Mouse (Mus musculus) limb, embryonic 14.5 days (tissue): ENCODE results near the gene Lmbr1l. TPM values are rescaled to one million over a fixed set of nuclear protein-coding genes. Genes with fewer than 3 reads are reported as not detected.
"Not testable (repeated sequence)": the region's sequence is repeated elsewhere in the genome, so short reads cannot be mapped to it uniquely, and the experiment has no call there.

Experiments used
- ATAC-seq: fragments of 200-750 bp; cut with Nextera tagmentation; 2 replicates; pipeline ENCODE4 v1.8.0; 2017; ENCODE audit warnings: low read depth, moderate number of reproducible peaks, moderate TSS enrichment; ENCODE audit not compliant: low FRiP score
- DNase-seq: peaks from one replicate; pipeline ENCODE4 v3.0.0-alpha.2; 2015; ENCODE audit warnings: low spot score
- H3K27ac ChIP-seq: fragments of 300-500 bp; sonication (generic); replicated peaks from 2 replicates; pipeline ENCODE4 v1.5.1; 2014; ENCODE audit warnings: low read depth, mild to moderate bottlenecking, low read length, moderate library complexity, mixed read lengths
- H3K27me3 ChIP-seq: fragments of 300-500 bp; sonication (generic); 2 replicates; pipeline ENCODE4 v1.6.1; 2014; ENCODE audit warnings: low read length, mixed read lengths; ENCODE audit not compliant: control insufficient read depth, insufficient read depth
- H3K36me3 ChIP-seq: fragments of 300-500 bp; sonication (generic); 2 replicates; pipeline ENCODE4 v1.6.1; 2014; ENCODE audit warnings: mild to moderate bottlenecking, low read length, moderate library complexity, mixed read lengths; ENCODE audit not compliant: control insufficient read depth, insufficient read depth
- H3K4me1 ChIP-seq: fragments of 300-500 bp; sonication (generic); 2 replicates; pipeline ENCODE4 v1.6.1; 2014; ENCODE audit warnings: antibody characterized with exemption, low read length, mixed read lengths; ENCODE audit not compliant: control insufficient read depth, insufficient read depth
- H3K4me2 ChIP-seq: fragments of 300-500 bp; sonication (generic); replicated peaks from 2 replicates; pipeline ENCODE4 v1.6.1; 2014; ENCODE audit warnings: low read depth, mild to moderate bottlenecking, low read length, moderate library complexity; ENCODE audit not compliant: severe bottlenecking
- H3K4me3 ChIP-seq: fragments of 300-500 bp; sonication (generic); replicated peaks from 2 replicates; pipeline ENCODE4 v1.5.1; 2014; ENCODE audit warnings: low read length
- H3K9ac ChIP-seq: fragments of 300-500 bp; sonication (generic); 2 replicates; pipeline ENCODE4 v1.6.1; 2014; ENCODE audit warnings: mild to moderate bottlenecking, low read depth, low read length, moderate library complexity; ENCODE audit not compliant: severe bottlenecking
- H3K9me3 ChIP-seq: fragments of 300-500 bp; sonication (generic); 2 replicates; pipeline ENCODE4 v1.6.1; 2016; ENCODE audit warnings: low read length; ENCODE audit not compliant: control insufficient read depth
- POLR2A ChIP-seq: fragments of 200-500 bp; IDR thresholded peaks from 2 replicates; pipeline ENCODE4 v1.8.0; 2012; ENCODE audit warnings: inconsistent platforms, mild to moderate bottlenecking, moderate library complexity, borderline replicate concordance; ENCODE audit not compliant: insufficient read depth, insufficient read length; ENCODE audit errors: extremely low read depth
- WGBS: fragments of 180-500 bp; shearing (Covaris S2); extraction: QIAGEN DNeasy Blood & Tissue Kit; methylation state at CpG from one replicate; pipeline ENCODE4 v1.1.7; 2014; 5-methylcytosine and 5-hydroxymethylcytosine counted together
- polyA plus RNA-seq, 2 experiments: library from polyadenylated mRNA; depleted of rRNA in 1 of 2; stranded (reverse) in 1 of 2; unstranded in 1 of 2; fragments of >200 nt; fragmentation: Nextera tagmentation in 1 of 2; extraction: Ambion mirVana in 1 of 2; gene quantifications; 2 replicates each; pipeline versions ENCODE4 v1.2.1 to v1.2.3; 2012 to 2014

Gene Lmbr1l
- polyA plus RNA-seq, 2 experiments = 5.5 to 66.8 TPM

DNA sequence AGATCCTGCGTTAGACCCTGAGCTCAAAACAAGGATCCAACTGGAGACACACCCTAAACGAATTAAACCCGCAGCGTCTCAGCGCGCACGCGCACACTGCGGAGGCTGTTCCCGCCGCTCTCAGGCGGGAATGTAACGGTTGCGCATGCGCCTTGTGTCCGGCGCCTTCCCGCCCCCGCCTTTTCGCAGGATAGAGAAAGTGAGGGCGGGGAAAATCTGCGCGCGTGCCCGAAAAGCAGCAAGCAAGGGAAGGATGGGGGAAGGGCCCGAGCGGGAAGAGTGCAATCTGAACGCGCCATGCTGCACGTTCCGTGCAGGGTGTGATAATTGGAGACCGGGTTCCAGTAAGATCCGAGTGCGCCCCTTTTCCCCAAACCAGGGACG lies 15.8 kb upstream of the Lmbr1l start:
- under 1% methylated on average over 35 of the region's 35 CpGs for WGBS
- H3K4me3 ChIP-seq = peak overlapping the region; percentile 73
- peak; percentile 83 for ATAC-seq
- no peaks in the 10 kb centered on the region for H3K27me3 ChIP-seq
- no peak for TF ChIP-seq POLR2A
- H3K27ac ChIP-seq = peak overlapping the region; percentile 98
- DNase-seq = peak; percentile 96
- peak overlapping the region; percentile 90 for H3K9ac ChIP-seq
- H3K4me2 ChIP-seq = peak overlapping the region; percentile 97
- H3K9me3 ChIP-seq = no peaks in the 10 kb centered on the region
- H3K4me1 ChIP-seq = peaks cover 14% of the 10 kb centered on the region
- H3K36me3 ChIP-seq = peaks cover 16% of the 10 kb centered on the region

DNA sequence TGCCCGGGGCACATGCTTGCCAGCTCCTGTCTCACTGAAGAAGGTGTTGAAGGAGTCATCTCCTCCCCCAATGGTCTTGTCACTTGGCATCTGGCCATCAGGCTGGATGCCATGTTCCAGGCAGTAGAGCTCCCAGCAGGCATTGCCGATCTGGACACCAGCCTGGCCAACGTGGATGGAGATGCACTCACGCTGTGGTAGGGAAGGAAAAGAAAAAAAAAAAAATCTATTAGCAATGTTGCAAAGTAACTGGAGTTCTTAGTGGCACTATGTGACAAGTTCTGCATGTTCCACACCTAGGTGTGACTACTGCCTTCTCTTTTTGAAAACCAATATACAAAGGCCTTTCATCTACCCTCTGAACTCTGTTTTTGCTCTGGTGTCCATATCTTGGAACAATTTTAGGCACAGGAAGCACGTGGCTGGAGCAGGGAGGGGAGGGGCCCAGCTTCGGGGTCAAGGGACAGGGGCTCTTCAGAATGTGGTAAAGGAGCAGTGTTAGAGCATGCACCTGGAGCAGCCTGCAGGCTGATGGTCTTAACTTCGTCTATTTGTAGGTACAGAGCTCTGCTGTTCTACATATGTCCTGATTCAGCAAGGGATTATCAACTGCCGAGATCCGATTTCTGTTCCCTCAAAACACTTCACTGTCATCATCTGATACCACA lies 15.1 kb upstream of the Lmbr1l start:
- not testable (repeated sequence) for ATAC-seq, DNase-seq, H3K27me3 ChIP-seq, H3K9me3 ChIP-seq
- H3K4me1 ChIP-seq = peaks cover 17% of the 10 kb centered on the region
- WGBS = 9% methylated on average over 8 of the region's 9 CpGs
- H3K27ac ChIP-seq = peak overlapping the region; percentile 98
- peak overlapping the region; percentile 97 for H3K4me2 ChIP-seq
- H3K4me3 ChIP-seq = peak overlapping the region; percentile 73
- H3K9ac ChIP-seq = peak overlapping the region; percentile 90
- peaks cover 16% of the 10 kb centered on the region for H3K36me3 ChIP-seq

DNA sequence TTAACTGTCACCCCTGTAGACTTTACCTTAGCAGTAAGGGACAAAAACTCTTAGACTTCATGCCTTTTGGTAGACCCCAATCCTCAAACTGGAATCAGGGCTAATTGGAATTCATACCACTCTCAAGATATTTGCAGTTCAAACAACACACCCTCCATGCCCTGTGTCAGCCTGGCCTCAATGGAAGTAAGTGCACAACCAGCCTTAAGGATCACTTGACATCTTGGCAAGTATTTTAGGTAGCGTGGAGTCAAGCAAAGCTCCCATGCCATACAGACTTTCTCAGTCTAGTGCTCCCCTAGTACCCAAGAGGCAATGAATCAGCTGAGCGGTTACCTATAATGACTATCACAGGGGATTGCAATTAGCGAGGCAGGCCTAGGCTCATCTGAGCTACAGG lies 13.0 kb upstream of the Lmbr1l start:
- no peak for TF ChIP-seq POLR2A
- no peak overlapping the region for H3K4me2 ChIP-seq
- no peak overlapping the region for H3K27ac ChIP-seq
- ATAC-seq (no peak), DNase-seq (no peak)
- no peaks in the 10 kb centered on the region for H3K9me3 ChIP-seq
- H3K4me1 ChIP-seq = peaks cover 17% of the 10 kb centered on the region
- no peaks in the 10 kb centered on the region for H3K27me3 ChIP-seq
- no peak overlapping the region for H3K4me3 ChIP-seq
- H3K36me3 ChIP-seq = peaks cover 16% of the 10 kb centered on the region
- 78% methylated on average over 3 of the region's 3 CpGs for WGBS
- H3K9ac ChIP-seq = no peak overlapping the region

DNA sequence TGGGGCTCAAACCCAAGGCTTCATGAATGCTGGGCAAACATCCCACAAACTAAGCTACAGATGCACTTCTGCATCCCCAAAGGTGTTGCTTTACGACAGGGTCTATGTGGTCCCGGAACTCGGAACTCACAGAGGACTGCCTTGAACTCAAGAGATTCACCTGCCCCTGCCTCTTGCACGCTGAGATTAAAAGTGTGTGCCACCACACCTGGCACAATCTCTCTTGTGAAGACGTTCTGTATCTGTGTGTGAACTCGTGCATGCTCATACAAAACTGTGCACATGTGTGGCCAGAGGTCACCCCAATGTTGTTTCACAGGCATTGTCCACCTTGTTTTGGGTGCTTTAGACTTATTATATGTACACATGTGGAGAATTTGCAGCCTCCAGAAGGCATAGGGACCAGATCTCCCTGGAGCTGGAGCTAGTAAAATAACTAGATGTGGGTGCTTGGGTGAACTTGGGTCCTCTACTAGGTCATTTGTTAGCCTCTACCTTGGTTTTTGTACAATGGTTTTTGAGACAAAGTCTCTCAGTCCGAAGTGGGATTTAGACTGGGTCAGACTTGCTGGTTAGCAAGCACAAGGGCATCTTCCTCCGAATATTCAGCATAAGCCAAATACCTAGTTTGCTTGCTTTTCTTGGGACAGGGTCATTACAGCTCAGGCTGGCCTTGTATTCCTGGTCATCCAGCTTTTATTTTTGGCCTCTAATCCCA lies 12.1 kb upstream of the Lmbr1l start:
- WGBS = 44% methylated on average over 8 of the region's 8 CpGs
- Histone ChIP-seq H3K4me3 (no peak overlapping the region), H3K27ac (no peak overlapping the region), H3K4me2 (no peak overlapping the region), H3K27me3 (no peaks in the 10 kb centered on the region), H3K4me1 (peaks cover 9% of the 10 kb centered on the region), H3K9ac (no peak overlapping the region), H3K9me3 (no peaks in the 10 kb centered on the region), H3K36me3 (peaks cover 16% of the 10 kb centered on the region)
- DNase-seq (no peak), ATAC-seq (no peak)
- TF ChIP-seq POLR2A = no peak

DNA sequence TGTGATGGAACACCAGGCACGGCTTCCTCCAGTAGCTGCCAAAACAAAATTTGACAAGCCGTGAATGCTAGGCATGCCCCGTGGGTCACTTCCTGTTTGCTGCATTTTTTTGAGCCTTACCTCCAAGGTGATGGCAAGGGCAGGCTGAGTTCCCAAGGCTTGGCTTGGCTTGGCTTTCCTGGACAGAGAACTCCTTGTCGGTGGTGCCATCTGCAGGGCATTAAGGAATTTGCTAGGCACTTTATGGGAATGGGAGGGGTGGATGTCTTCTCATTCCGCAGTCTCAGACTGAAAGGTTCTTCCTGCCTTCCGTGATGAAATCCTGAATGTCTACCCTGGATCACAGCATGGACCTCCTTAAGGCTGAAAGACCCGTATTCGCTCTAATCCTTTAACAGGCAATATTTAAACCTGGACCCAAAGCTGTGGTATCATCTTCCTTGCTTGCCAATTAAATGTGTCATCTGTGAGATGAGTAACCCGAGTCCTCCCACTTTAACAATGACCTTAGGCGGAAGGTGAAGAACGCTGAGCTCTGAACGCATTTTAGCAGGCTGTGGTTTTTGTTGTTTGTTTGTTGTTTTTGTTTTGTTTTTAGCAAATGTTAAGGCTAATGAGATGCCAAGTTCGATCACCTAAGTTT lies 10.7 kb upstream of the Lmbr1l start:
- Histone ChIP-seq H3K9ac (no peak overlapping the region), H3K27ac (no peak overlapping the region), H3K4me3 (no peak overlapping the region), H3K36me3 (peaks cover 16% of the 10 kb centered on the region), H3K4me2 (no peak overlapping the region), H3K27me3 (no peaks in the 10 kb centered on the region), H3K9me3 (no peaks in the 10 kb centered on the region), H3K4me1 (peaks cover 6% of the 10 kb centered on the region; the same call in 1 of the 2 replicates)
- ATAC-seq = peak; percentile 68; the same call in 1 of the 2 replicates
- no peak for TF ChIP-seq POLR2A
- WGBS = 15% methylated on average over 13 of the region's 13 CpGs
- peak; percentile 88 for DNase-seq
